Mouse (Mus musculus): Measurements from ENCODE around the gene Mcm2. TPM values are rescaled to one million over a fixed set of nuclear protein-coding genes. Genes with fewer than 3 reads are reported as not detected.

The Mcm2 gene
- polyA plus RNA-seq, 1 experiment from 2014 or later = 99.4 TPM

DNA sequence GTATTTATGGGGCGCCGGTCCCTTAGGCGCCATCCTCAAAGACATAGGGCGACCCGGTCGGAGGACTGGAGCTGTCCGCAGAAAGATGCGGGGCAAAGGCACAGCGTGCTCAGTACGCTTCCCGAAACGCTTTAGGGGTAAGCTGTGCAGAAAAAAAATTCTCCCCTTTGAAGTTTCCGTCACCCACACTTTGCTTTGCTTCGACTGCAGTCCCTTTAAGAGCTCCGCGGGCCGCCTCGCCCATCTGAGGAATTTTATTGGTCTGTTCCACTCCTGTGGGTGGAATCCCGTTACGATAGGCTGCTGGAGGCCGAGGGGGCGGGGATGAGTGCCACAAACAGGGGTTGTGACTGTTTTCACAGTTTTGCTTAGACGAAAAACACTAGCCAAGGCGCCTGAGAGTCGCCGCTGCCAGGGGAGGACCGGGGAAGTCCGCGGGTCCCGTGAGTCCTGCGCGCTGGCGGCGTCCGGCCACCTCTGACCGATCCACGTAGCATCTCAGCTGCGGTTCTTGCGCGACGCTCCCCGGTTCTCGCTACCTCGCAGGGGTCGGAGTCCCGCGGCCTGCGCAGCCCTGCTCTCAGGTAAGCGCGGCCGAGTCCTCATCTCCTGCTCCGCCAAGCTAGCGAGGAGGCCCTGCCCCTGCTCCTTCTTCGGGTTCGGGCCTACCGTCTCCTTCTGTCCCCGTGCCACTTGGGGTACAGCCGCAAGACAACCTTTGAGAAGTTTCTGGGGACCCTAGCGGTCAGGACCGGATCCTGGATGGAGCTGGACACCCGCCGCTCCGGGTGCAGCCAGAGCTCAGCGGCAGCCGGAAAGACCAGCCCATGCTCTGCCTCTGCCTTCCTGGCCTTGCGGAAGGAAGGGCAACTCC, 3.6 kb upstream of the Mcm2 start, which contains the start of gene Tpra1:
TSS of gene Tpra1 (plus strand) at position 305 of the 874 bp plus-strand sequence.
- peak; percentile 87 for ATAC-seq (ENCODE audit: insufficient number of reproducible peaks, low FRiP score, low TSS enrichment, low read depth)
- H3K9me3 ChIP-seq = no peaks in the 10 kb centered on the region
- WGBS = under 1% methylated on average over 66 of the region's 66 CpGs
- peak within 1 kb of the TSS; percentile 97 for H3K27ac ChIP-seq
- peaks cover 56% of the 10 kb centered on the region for H3K4me1 ChIP-seq
- peak within 1 kb of the TSS; percentile 96 for H3K4me2 ChIP-seq
- peak within 1 kb of the TSS; percentile 70 for H3K4me3 ChIP-seq
- H3K9ac ChIP-seq = peak within 1 kb of the TSS; percentile 85
- H3K27me3 ChIP-seq = no peaks in the 10 kb centered on the region
- H3K36me3 ChIP-seq = peaks cover 3% of the 10 kb centered on the region; the same call in 1 of the 2 replicates

DNA sequence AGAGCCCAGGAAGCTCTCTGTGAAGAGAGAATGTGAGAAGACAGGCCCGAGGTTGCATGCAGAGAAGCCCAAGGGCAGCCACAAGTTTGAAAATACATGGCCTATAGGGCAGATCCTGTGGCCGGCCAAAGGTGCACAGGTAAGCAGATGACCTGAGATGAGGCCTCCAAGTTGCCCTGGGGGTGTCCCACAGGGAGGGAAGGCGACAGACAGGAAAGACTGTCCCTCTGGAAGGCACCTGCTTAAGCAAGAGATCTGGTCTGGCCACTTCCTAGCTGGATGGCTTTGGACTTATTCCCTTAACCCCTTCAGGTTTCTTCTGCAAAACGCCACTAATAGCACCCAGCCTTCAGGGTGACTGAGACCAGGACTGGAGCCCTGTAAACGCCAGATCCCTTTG, 2.9 kb upstream of the Mcm2 start:
- Histone ChIP-seq H3K9me3 (no peaks in the 10 kb centered on the region), H3K4me3 (peak overlapping the region; percentile 70), H3K36me3 (peaks cover 5% of the 10 kb centered on the region; the same call in 1 of the 2 replicates), H3K9ac (peak overlapping the region; percentile 63), H3K27me3 (no peaks in the 10 kb centered on the region), H3K4me2 (peak overlapping the region; percentile 96), H3K4me1 (peaks cover 56% of the 10 kb centered on the region), H3K27ac (peak overlapping the region; percentile 97)
- 4% methylated on average over 5 of the region's 5 CpGs for WGBS
- no peak for ATAC-seq (ENCODE audit: insufficient number of reproducible peaks, low FRiP score, low TSS enrichment, low read depth)

DNA sequence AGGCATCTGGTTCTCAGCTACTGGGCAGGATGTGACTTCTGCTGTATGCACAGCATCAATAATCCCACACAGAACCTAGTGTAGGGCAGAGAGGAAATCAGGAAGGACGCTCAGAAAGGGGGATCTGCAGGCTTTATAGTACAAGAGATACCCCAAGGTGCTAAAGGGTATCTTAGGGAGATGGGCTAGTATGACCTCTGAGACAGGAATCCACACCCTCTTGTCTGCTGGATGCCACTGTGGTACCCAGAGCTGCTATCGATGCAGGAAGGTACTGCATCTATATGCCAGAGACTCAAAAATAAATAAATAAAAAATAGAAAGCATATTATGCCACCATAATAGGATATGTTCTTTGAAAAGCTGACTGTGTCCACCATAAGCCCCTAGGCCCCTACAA, 1.0 kb upstream of the Mcm2 start:
- Histone ChIP-seq H3K27ac (no peak overlapping the region), H3K36me3 (peaks cover 22% of the 10 kb centered on the region), H3K4me3 (no peak overlapping the region), H3K27me3 (no peaks in the 10 kb centered on the region), H3K4me2 (no peak overlapping the region), H3K9me3 (no peaks in the 10 kb centered on the region), H3K9ac (no peak overlapping the region), H3K4me1 (peaks cover 48% of the 10 kb centered on the region)
- ATAC-seq (ENCODE audit: insufficient number of reproducible peaks, low FRiP score, low TSS enrichment, low read depth) = no peak
- WGBS = 89% methylated on average over 2 of the region's 2 CpGs

DNA sequence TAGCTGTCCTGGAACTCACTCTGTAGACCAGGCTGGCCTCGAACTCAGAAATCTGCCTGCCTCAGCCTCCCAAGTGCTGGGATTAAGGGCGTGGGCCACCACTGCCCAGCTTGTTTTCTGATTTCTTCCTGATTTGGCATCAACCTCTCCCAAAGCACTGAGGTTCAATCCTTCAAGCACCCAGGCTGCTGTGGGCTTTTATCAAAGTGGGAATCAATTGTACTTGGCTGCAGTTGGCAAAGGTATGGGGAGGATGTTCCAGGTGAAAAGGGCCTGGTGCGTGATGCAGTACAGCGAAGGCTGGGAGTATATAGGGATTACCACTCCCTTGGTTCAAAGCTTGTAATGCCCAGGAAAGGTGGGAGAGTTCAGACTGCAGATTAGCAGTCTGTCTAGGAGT, 506 bp upstream of the Mcm2 start:
- Histone ChIP-seq H3K4me1 (peaks cover 42% of the 10 kb centered on the region), H3K4me2 (peak overlapping the region; percentile 84), H3K9me3 (no peaks in the 10 kb centered on the region), H3K36me3 (peaks cover 28% of the 10 kb centered on the region), H3K9ac (no peak overlapping the region), H3K27me3 (no peaks in the 10 kb centered on the region), H3K27ac (no peak overlapping the region; the same call in 1 of the 2 replicates), H3K4me3 (peak overlapping the region; percentile 69; the same call in 1 of the 2 replicates)
- 62% methylated on average over 4 of the region's 4 CpGs for WGBS
- ATAC-seq (ENCODE audit: insufficient number of reproducible peaks, low FRiP score, low TSS enrichment, low read depth) = no peak

DNA sequence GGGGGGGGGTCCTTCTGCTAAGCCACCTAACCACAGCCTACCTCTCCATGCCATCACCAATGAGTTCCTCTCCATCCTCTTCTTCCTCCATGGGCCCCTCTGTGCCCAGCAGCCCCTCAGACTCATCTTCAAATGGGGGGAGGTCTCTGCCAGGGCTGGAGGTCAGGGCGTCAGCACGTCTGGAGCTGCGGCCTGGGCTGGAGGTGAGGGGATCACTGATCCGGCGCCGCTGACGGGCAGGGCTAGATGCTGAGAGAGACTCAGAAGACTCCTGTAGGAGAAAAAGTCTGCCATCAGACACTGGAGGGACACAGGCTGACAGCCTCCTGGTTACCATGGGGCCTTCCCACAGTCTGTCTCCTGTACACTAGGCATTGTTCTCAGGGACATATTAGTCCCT, 1.3 kb downstream of the Mcm2 start:
- H3K27ac ChIP-seq = no peak overlapping the region
- peak overlapping the region; percentile 84 for H3K4me2 ChIP-seq
- H3K9me3 ChIP-seq = no peaks in the 10 kb centered on the region
- no peaks in the 10 kb centered on the region for H3K27me3 ChIP-seq
- WGBS = 68% methylated on average over 7 of the region's 7 CpGs
- H3K4me1 ChIP-seq = peaks cover 30% of the 10 kb centered on the region
- H3K36me3 ChIP-seq = peaks cover 46% of the 10 kb centered on the region
- ATAC-seq (ENCODE audit: insufficient number of reproducible peaks, low FRiP score, low TSS enrichment, low read depth) = no peak
- H3K9ac ChIP-seq = peak overlapping the region; percentile 14; the same call in 1 of the 2 replicates
- H3K4me3 ChIP-seq = peak overlapping the region; percentile 69

DNA sequence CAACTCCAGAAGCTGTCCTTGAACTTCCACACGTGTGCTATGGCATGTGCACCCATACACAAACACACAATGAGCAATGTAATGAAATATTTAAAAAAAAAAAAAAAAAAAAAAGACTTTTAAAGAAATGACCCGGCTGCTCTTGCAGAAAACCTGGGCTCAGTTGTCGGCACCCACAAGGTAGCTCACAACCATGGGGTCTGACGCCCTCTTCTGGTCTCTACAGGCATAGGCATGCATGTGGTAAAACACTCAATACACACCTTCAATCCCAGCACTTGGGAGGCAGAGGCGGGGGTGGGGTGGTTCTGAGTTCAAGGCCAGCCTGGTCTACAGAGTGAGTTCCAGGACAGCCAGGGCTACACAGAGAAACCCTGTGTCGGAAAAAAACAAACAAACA, 2.6 kb downstream of the Mcm2 start:
- Histone ChIP-seq H3K27me3 (no peaks in the 10 kb centered on the region), H3K4me1 (peaks cover 22% of the 10 kb centered on the region), H3K27ac (no peak overlapping the region), H3K4me3 (no peak overlapping the region), H3K4me2 (no peak overlapping the region), H3K36me3 (peaks cover 59% of the 10 kb centered on the region), H3K9me3 (no peaks in the 10 kb centered on the region), H3K9ac (no peak overlapping the region)
- no peak for ATAC-seq (ENCODE audit: insufficient number of reproducible peaks, low FRiP score, low TSS enrichment, low read depth)
- 87% methylated on average over 6 of the region's 6 CpGs for WGBS

DNA sequence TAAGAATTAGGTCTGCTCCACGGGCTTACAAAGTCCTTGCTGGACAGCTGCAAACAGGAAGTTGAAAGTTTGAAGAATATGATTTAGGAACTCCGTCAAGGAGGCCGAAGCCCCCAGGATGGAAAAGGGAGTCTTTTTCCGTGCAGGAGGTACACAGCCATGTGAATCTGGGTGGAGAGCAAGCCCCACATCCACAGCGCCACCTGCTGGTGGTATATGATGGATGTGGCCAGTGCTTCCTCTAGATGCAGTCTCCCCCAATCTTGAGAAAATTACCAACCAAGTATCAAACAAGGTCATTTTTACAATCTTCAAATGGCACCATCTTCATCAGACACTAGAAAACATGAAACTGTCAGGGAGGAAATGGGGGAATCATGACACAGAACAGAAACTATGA, 5.0 kb downstream of the Mcm2 start:
- no peak for ATAC-seq (ENCODE audit: insufficient number of reproducible peaks, low FRiP score, low TSS enrichment, low read depth)
- Histone ChIP-seq H3K9ac (no peak overlapping the region), H3K4me2 (no peak overlapping the region), H3K4me1 (peaks cover 15% of the 10 kb centered on the region), H3K36me3 (peaks cover 83% of the 10 kb centered on the region), H3K27ac (no peak overlapping the region), H3K4me3 (no peak overlapping the region), H3K9me3 (no peaks in the 10 kb centered on the region), H3K27me3 (no peaks in the 10 kb centered on the region)
- WGBS = 62% methylated on average over 5 of the region's 5 CpGs

DNA sequence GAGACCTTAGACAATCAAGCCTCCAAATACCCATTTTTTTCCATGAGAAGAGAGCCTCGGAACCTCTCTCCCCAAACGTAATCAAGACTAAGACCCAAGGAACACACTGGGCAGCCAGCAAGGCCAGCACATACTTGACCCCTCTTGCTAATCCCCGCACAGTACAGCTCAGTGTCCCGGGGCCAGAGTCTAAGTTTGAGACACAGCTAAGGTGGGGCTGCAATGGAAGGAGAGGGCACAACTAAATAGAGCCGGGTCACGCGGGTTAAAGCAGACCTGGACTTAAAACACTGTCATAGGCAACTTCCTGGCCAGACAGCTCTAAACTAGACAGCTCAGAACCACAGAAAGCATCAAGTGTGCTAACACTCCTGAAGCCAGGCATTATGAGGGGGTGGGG, 7.7 kb downstream of the Mcm2 start:
- WGBS = 91% methylated on average over 7 of the region's 7 CpGs
- Histone ChIP-seq H3K27ac (no peak overlapping the region), H3K4me3 (no peak overlapping the region), H3K4me1 (no peaks in the 10 kb centered on the region), H3K4me2 (no peak overlapping the region), H3K27me3 (no peaks in the 10 kb centered on the region), H3K36me3 (peaks cover 99% of the 10 kb centered on the region), H3K9me3 (no peaks in the 10 kb centered on the region), H3K9ac (no peak overlapping the region)
- ATAC-seq (ENCODE audit: insufficient number of reproducible peaks, low FRiP score, low TSS enrichment, low read depth) = no peak

DNA sequence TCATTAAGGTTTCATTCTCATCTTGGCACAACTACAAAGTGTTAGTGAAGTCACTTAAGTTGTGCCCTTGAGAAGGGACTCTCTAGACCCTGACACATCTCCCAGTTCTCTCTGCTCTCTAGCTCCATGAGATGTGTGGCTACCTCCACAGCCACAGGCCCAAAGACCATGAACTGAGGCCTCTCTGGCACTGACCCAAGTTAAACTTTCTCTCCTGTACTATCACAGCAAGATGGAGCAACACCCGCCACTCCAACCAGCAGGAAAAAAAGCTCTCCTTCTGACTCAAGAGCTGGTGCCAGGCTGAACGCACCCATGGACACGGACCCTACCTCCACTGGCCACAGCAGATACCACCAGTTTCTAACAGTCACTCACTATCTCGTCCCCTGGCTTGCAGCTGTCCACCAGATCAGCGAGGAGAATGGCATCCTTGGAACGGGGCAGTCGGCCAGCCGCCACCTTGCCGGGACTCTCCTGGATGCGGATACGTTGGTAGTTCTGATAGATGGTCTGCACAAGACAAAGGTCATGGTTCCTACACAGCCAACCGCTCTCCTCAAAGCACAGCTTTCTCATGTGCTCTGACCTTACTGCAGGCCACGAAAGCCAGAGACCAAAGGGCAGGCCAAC, 9.1 kb downstream of the Mcm2 start:
- no peak overlapping the region for H3K9ac ChIP-seq
- no peaks in the 10 kb centered on the region for H3K4me1 ChIP-seq
- H3K36me3 ChIP-seq = peaks cover 100% of the 10 kb centered on the region
- H3K4me3 ChIP-seq = no peak overlapping the region
- no peak overlapping the region for H3K27ac ChIP-seq
- no peak for ATAC-seq (ENCODE audit: insufficient number of reproducible peaks, low FRiP score, low TSS enrichment, low read depth)
- H3K4me2 ChIP-seq = no peak overlapping the region
- H3K9me3 ChIP-seq = no peaks in the 10 kb centered on the region
- no peaks in the 10 kb centered on the region for H3K27me3 ChIP-seq
- WGBS = 91% methylated on average over 13 of the region's 13 CpGs

DNA sequence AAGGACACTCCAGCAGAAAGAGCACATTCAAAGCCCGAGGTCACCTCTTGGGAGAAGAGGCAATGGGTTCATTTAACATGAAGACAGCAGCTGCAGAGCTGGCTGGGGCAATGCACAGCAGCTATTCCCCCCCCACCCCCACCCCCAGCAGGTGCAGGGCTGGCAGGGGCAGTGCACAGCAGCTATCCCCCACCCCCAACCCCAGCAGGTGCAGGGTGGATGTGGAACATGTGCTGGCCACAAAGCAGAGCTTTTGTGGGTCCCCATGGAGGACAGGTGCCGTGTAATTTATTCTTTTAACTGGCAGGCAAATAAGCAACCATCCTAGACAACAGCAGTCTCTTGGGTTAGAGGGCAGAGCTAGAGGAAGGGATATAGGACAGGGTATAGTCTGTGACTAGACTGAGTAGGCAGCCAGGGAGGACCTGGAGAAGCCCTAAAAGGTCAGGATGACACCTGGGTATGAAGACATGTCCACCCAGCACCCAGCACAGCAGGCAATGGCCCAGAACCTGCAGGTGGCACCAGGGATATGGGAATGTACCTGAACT, 12.1 kb downstream of the Mcm2 start:
- no peak overlapping the region for H3K4me3 ChIP-seq
- no peaks in the 10 kb centered on the region for H3K9me3 ChIP-seq
- no peaks in the 10 kb centered on the region for H3K4me1 ChIP-seq
- no peak overlapping the region for H3K27ac ChIP-seq
- peaks cover 98% of the 10 kb centered on the region for H3K36me3 ChIP-seq
- 68% methylated on average over 2 of the region's 2 CpGs for WGBS
- no peak; the same call in 1 of the 2 replicates for ATAC-seq (ENCODE audit: insufficient number of reproducible peaks, low FRiP score, low TSS enrichment, low read depth)
- no peaks in the 10 kb centered on the region for H3K27me3 ChIP-seq
- H3K9ac ChIP-seq = no peak overlapping the region
- no peak overlapping the region for H3K4me2 ChIP-seq

DNA sequence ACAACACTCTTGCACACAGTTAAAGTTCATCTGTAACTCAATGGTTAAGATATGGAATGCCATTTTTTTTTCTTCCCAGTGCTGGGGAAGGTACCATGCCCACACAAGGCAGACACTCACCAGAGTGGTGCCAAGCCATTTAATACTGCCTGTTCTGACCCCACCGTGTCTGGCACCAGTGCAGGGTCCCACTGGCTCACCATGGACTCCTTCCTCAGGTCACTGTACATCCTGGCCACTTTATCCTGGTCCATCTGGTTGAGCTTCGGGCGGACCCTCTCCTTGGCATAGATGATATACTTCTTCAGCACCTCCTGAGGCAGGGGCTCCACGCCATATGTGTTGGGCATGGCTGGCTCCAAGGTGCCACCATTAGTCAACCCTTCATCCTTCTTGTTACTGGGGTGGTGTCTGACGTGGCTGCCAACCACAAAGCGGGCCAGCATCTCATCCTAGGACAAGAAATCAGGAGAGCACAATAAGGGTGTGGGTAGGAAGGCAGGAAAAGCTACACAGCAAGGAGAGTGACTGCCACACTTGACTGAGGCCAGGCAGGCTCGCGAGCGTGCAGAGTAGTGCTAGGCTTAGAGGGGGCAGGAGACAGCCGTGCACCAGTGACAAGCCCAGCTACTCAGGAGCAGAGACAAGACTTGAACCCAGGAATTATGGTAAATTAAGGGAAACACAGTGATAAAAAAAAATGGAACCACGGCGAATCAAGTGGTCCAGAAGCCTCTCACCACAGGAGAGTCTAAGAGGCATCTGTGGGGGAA, 12.8 kb downstream of the Mcm2 start:
- Histone ChIP-seq H3K27me3 (no peaks in the 10 kb centered on the region), H3K27ac (no peak overlapping the region), H3K9ac (no peak overlapping the region), H3K36me3 (peaks cover 95% of the 10 kb centered on the region), H3K4me1 (no peaks in the 10 kb centered on the region), H3K9me3 (no peaks in the 10 kb centered on the region), H3K4me2 (no peak overlapping the region), H3K4me3 (no peak overlapping the region)
- ATAC-seq (ENCODE audit: insufficient number of reproducible peaks, low FRiP score, low TSS enrichment, low read depth) = no peak
- 90% methylated on average over 12 of the region's 12 CpGs for WGBS
